Mouse (Mus musculus) urinary bladder, adult 2 months (tissue): Measurements from ENCODE around the gene Fus. TPM values are rescaled to one million over a fixed set of nuclear protein-coding genes. Genes with fewer than 3 reads are reported as not detected.
"Not testable (repeated sequence)": the region's sequence is repeated elsewhere in the genome, so short reads cannot be mapped to it uniquely, and the experiment has no call there.

Experiments
- DNase-seq: peaks from one replicate; pipeline ENCODE4 v3.0.0; 2022; ENCODE audit warnings: low spot score
- polyA plus RNA-seq: library from polyadenylated mRNA; depleted of rRNA; stranded (reverse); fragments of >200 nt; gene quantifications from 2 replicates; pipeline ENCODE4 v1.2.3, GENCODE M21; 2012

Fus gene
- polyA plus RNA-seq, 1 experiment: 390 TPM

DNA sequence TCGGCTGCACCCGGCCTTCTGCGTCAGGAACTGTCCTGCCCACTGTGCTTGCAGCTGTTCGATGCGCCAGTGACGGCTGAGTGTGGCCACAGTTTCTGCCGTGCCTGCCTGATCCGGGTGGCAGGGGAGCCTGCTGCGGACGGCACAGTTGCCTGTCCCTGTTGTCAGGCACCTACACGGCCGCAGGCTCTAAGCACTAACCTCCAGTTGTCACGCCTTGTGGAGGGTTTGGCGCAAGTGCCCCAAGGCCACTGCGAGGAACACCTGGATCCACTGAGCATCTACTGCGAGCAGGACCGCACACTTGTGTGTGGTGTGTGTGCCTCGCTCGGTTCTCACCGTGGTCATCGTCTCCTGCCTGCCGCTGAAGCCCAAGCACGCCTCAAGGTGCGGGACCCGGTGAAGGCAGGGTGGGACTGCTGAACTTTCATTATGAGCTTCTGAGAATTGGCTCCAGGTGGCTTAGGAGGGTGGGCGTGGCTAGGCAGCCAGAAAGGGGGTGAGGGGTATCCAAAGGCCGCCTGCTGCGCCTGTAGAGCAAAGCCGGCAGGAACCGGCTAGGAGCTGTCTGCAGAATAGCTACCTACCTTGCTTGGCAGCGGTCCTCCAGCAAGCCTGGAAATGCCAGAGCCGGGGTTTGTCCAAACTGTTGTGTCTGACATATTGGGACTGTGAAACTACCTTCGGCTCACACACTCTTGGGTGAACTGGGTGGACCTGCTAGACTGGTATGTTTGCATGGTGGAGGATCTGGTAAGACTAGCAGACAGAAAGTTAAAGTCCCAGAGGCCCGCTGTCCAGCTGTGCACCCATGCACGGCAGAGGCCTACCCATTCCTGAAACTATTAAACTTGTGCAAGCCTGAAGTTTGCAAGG, 37.5 kb downstream of the Fus start:
- peak; percentile 44 for DNase-seq

DNA sequence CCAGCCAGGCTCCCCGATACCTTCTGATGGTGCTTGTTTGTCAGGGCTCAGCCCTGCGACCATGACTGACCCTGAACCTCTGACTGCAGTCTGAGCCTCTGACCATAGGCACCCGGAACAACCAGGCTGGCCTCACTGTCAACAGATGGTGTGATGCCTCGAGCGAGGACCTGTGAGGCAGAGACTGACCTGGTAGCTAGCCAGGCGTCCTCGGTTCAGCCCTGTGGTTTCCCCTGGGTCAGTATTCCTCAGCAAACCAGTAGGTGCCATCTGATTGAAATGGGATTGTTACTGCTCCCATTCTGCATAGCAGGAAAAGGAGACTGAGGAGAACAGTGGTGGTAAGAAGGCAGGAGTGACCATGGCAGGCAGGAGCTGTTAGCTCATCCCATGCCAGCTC, 38.9 kb downstream of the Fus start:
- DNase-seq: no peak

DNA sequence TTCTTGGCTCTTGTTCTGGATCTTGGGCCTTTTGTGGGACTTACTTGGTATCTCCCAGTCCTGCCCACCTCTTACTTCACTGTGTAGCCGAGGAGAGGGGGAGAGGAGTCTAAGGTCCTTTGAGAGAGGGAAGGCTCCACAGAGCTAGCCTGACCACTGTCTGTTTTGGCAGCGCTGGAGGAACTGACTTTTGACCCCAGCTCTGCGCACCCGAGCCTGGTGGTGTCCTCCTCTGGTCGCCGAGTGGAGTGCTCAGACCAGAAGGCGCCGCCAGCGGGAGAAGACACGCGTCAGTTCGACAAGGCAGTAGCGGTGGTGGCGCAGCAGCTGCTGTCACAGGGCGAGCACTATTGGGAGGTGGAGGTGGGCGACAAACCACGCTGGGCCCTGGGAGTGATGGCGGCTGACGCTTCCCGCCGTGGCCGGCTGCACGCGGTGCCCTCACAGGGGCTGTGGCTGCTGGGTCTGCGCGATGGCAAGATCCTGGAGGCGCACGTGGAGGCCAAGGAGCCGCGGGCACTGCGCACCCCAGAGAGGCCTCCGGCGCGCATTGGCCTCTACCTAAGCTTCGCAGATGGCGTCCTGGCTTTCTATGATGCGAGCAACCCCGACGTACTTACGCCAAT, 42.6 kb downstream of the Fus start:
- DNase-seq: no peak

DNA sequence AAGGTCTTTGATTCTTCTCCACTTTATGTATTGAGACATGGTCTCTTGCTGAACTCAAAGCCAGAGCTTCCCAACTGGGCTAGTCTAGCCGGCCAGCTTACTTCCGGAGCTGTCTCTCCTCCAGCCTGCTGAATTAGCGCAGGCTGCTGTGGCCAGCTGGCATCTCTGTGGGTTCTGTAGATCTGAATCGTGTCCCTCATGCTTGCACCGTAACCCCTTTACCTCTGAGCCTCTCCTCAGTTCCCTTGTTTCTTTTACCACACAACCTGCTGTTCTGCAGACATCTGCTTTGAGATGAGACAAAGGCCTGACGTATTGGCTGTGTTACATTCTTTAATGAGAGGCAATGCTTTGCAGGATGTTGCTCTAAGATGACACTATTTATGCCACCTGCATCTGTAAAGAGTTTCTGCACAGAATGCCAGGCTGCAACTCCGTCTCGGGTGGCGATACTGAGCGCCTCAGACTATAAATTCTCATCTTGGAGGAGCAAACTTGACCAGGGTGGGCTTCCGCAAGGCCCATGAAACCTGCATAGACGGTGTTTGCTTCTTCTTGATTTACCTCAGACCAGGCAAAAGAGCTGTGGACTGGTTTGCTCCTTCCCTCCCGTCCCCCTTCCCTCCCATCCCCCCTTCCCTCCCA, 45.0 kb downstream of the Fus start:
- no peak for DNase-seq

DNA sequence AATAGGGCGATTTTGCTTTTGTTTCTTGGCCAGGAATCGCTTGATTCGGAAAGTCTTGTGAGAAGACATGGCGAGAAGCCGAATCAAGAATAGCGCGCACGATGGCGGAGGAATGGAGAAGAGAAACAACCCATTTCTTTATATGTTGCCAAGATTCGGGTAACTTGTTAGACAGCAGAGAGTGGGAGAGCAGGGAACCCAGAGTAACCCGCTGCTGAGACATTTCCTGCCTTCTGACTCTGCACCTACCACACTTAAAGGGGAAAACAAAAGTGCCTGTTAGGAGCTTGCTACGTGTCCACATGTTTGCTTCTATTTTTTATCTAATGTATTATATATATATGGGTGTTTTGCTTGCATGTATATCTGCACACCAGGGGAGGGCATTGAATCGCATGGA, 45.9 kb downstream of the Fus start:
- no peak for DNase-seq

DNA sequence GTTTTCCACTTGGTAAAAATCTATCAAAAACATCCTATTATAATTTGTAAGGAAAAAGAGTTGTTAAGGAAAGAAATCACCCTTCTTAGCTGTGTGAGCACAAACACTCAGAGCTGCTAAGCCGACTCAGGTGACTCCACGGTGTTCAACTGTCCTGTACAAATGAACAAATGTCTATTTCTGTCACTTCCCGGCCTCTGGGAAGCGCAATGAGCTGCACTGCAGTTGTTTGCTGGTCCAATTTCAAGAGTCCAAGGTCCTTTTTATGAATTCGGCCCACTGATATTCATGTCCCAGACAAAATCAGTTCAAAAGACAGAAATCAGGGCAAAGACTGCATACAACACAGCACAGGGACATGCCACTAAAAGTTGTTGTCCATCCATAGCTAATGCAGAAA, 48.9 kb downstream of the Fus start:
- DNase-seq: not testable (repeated sequence)

DNA sequence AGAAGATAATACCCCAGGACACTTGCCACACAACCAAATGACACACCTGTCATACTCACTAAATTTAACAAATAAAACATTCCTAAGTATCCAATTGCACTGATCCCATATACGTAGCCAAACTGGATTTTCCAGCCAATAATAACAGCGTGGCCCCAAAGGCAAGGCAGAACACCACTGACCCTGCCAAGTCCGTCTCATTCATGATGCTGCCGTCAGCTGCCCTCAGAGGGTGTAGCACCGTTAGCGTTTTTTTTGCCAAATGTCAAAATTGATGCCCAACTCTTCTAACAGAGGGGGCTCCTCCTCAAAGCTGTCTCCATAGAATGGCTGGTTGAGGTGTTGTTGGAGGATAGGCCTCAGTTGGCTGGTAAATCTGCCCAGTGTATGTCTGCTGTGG, 49.4 kb downstream of the Fus start:
- no peak for DNase-seq

DNA sequence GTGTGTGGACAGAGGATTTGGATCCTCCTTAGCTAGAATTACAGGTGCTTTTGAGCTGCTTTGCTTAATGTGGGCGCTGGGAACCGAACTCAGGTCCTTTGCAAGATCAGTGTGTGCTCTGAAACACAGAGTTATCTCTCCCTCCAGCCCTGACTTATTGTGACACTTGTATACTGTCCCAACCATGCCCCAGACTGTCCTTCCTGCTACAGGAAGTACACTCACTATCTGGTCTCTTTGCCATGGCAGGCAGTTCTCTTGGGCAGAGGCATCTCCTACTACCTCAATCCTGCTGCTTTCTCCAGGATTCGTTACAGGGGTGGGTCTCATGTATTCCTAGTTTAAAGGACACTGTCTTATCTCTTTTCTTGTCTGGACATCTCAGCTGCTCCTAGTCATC, 51.0 kb downstream of the Fus start:
- DNase-seq: no peak

DNA sequence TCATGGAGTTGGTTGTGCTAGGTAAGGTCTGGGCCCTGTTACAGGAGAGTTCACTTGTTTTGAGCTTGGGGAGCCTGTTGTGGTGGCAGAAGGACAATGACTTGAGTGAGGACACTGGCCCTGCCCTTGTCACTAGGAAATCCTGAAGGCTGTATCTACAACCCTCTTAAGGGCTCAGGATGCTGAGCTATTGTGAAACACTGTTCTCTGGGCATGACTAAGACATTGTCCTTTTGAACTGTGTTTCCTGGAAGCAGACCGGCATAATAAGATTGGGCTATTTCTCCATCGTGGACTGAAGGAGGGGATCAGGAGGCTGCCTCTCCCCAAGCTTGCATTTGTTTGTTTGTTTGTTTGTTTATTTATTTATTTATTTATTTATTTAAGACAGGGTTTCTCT, 51.9 kb downstream of the Fus start:
- no peak for DNase-seq

DNA sequence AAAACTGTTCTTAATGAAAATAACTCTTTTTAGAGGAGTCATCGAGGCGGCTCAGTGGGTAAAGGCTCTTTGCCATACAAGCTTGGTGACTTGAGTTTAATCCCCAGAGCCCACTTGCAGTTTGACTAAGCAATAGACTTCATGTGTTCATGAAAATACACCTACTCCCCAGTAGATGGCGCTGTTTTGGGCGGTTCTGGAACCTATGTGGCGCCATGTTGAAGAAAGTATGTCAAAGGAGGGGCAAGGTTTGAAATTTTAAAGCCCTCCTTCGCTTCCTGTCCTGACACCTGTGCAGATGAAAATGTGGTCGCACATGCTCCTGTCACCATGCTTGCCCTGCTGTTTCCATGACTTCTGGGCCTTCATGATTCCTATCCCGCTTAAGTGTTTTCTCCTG, 55.7 kb downstream of the Fus start:
- no peak for DNase-seq

DNA sequence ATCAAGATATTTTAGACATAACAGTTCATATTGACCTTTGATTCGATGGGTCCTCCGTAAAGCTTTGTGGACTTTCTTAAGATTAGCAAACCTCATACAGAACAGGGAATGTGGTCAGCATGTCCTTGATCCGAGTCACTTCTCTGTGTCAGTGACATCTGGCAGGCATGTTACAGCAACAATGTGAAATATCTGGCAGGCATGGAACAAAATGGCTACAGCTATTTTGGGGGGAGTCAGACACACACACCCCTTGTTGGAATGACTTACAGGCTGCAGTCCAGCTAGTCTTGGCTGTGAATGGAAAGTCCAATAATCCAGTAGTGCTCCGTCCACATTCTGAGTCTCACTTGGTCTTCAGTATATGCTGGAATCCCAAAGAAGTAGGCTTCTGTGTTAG, 56.3 kb downstream of the Fus start:
- DNase-seq: no peak

DNA sequence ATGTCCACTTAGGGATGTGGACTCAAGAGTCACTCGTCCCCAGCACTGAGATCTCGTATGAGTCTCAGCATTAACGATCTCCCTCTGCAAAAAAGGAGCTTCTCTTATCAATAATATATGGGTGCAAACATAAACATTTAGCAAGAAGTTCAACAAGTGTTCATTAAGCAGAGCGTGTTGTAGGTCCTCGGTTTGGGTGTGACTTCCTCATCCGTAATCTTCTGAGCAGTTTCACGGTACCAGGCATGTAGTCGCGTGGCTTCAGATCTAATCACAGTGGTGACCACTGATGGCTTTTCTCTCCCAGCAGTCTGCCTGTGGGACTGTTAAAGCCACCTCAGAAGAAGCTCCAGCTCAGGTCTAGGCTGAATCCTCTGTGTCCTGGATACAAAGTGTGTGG, 57.1 kb downstream of the Fus start:
- DNase-seq: no peak

DNA sequence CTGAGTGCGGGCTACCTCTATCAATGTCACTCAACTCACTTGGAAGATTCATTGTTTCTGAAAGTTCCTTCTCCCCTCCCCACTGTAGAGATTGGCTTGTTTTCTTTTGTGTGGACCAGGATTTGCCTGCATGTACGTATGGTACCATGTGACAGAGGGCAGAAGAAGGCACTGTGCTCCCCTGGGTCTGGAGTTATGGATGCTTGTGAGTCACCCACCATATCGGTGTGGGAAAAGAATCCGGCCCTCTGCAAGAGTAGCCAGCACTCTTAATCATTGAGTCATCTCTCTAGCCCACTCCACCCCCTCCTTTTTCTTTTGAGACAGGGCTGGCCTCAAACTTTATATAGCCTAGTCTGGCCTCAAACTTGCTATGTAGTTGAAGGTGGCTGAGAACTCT, 57.7 kb downstream of the Fus start:
- no peak for DNase-seq

DNA sequence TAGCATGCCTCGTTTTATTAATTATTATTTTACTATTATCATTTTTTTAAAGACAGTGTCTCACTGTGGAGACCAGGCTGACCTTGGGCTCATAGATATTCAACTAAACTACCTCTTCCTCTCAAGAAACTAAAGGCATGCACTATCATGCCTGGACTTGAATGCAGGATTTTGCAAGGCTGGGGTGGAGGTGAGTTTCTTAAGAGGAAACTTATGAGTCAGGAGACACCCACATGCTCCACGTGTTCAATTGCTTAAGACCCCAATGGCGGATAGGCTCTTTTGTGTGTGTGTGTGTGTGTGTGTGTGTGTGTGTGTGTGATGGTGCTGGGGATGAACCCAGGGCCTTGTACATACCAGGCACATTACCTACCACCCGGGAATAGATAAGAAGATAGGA, 58.1 kb downstream of the Fus start:
- no peak for DNase-seq

DNA sequence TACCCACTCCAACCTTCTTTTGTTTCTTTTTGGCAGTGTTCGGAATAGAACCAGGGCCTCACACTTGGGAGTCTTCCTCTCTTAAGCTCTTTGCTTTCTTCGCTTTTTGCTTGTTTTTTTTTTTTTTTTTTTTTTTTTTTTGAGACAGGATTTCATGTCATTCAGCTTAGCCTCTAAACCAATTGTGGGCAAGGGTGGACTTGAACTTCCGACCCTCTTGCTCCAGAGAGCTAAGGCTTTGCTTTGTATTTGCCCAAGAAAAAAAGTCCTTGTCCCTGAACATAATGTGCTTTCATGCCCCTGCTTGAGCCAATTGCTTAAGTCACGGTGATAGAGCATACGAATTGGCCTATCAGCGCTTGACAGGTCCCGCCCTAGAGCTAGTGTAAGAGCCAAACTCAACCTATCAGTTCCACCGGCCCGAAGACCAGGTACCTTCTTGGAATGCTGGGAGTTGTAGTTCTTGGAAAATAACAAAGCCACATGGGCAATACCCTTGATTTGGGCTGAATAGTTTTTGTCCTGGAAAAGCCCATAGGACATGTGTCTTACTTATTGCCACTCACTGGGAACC, 64.2 kb downstream of the Fus start:
- DNase-seq: no peak

DNA sequence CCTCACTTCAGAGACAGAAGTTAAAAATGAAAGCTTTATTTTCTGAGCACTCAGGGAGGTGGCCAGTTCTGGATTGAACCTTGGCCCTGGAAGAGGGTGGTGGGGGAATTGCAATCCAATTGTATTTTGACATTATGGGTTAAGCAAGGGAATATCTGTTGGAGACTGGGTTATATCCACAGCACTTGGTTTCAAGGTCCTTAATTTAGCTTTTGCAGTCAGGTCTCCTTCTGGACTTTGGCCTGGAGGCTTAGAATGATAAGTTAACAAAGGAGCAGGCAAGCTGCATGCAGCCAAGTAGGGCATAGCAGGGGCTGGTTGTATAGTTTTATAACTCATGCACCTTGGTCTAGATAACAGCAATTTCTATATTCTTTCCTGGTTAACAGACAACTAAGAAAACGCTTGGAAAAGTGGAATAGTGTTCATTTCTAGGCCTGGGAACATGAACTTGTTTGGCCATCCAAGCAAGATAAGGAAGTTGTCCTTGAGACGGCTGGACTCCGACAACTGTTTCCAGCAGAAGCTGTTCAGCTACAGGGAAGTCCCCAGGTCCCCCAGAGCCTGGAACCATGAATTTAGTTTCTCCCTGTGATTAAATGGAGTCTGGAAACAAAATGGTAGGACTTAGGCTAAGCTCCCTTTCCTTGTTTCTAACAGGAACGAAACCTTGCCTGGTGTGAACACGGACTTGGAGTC, 65.2 kb downstream of the Fus start:
- no peak for DNase-seq

DNA sequence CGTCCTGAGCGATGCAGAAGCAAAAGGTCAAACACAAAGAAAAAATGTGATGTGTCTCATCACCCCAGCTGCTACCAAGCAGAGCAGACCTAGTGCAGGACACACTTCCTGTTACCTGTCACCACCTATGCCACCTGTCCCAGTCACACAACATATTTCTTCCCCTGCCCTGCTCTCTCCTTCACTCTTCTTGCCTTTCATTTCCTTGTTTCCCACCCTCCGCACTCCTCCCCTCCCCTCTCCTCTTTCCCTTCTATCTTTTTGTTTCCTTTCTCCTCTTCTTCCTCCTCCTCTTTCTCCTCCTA, 65.7 kb downstream of the Fus start:
- no peak for DNase-seq

DNA sequence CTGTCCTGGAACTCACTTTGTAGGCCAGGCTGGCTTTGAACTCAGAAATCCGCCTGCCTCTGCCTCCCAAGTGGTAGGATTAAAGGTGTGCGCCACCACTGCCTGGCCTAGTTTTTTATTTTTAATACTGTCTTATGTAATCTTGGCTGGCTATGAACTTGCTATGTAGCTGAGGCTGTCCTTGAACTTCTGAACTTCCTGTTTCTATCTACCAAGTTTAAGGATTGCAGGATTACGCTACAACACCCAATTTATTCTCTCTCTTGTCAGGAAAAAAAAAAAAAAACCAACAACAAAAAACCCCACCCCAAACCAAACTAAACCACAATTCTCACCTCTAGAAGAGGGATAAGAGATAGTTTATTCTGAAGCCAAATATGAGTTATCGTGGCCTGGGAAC, 66.4 kb downstream of the Fus start:
- no peak for DNase-seq
